Mouse (Mus musculus) brain, embryonic 14.5 days (tissue): ENCODE results near the gene Macf1.

Source experiments
- CTCF ChIP-seq: fragments of 200-500 bp; IDR thresholded peaks from 2 replicates; pipeline ENCODE4 v1.5.1; 2012; ENCODE audit warnings: inconsistent platforms, mild to moderate bottlenecking, moderate library complexity, borderline replicate concordance; ENCODE audit not compliant: insufficient read depth, insufficient read length; ENCODE audit errors: extremely low read depth
- POLR2A ChIP-seq: fragments of 200-500 bp; IDR thresholded peaks from 2 replicates; pipeline ENCODE4 v1.6.1; 2012; ENCODE audit warnings: mild to moderate bottlenecking, inconsistent platforms, borderline replicate concordance; ENCODE audit not compliant: poor library complexity, insufficient read depth, insufficient read length, severe bottlenecking; ENCODE audit errors: extremely low read depth

- TF ChIP-seq POLR2A (no peak), CTCF (no peak)
Measured at GRCm38 (mm10) chr4:123693384-123693783, 9.2 kb upstream of the Macf1 start.
